Mouse (Mus musculus): Measurements from ENCODE around the gene Btbd18. TPM values are rescaled to one million over a fixed set of nuclear protein-coding genes. Genes with fewer than 3 reads are reported as not detected.

The Btbd18 gene
- total RNA-seq, 1 experiment from 2014 or later = not detected

Other genes starting within 250 kb of the Btbd18 start
- 29.0 to 40.3 TPM (median 31.7 TPM) in 3 replicates for gene Calcrl, start 233.7 kb upstream of the Btbd18 start, total RNA-seq (2017)
- 2.2 to 4.7 TPM (median 4.2 TPM) in 3 replicates for gene Tfpi, start 182.3 kb upstream of the Btbd18 start, total RNA-seq (2017)
- 7.9 to 20.7 TPM (median 8.5 TPM) in 3 replicates for gene Ctnnd1, start 8.3 kb upstream of the Btbd18 start, total RNA-seq (2017)
- gene Selenoh, start 11.7 kb downstream of the Btbd18 start, total RNA-seq (2017) = 34.9 to 47.7 TPM (median 37.5 TPM) in 3 replicates
- gene Gm28635, start 19.0 kb downstream of the Btbd18 start, total RNA-seq (2017) = 4.1 TPM in 1 of 3 replicates, not detected in the others
- 10.5 to 19.9 TPM (median 11.5 TPM) in 3 replicates for gene Med19, start 19.3 kb downstream of the Btbd18 start, total RNA-seq (2017)
- gene Tmx2, start 20.1 kb downstream of the Btbd18 start, total RNA-seq (2017) = 20.9 to 31.5 TPM (median 22.4 TPM) in 3 replicates
- 22.4 to 46.2 TPM (median 25.7 TPM) in 3 replicates for gene Zdhhc5, start 56.1 kb downstream of the Btbd18 start, total RNA-seq (2017)
- gene Clp1, start 68.3 kb downstream of the Btbd18 start, total RNA-seq (2017) = 29.1 to 46.4 TPM (median 29.3 TPM) in 3 replicates
- gene Ypel4, start 75.0 kb downstream of the Btbd18 start, total RNA-seq (2017) = not detected in 3 replicates
- gene Gm19426, start 84.6 kb downstream of the Btbd18 start, total RNA-seq (2017) = not detected in 3 replicates
- not detected in 3 replicates for gene Serping1, start 116.4 kb downstream of the Btbd18 start, total RNA-seq (2017)
- 19.2 to 64.4 TPM (median 43.8 TPM) in 3 replicates for gene Ube2l6, start 139.7 kb downstream of the Btbd18 start, total RNA-seq (2017)
- gene Smtnl1, start 163.6 kb downstream of the Btbd18 start, total RNA-seq (2017) = not detected in 3 replicates
- 11.3 to 21.0 TPM (median 16.2 TPM) in 3 replicates for gene Timm10, start 167.9 kb downstream of the Btbd18 start, total RNA-seq (2017)
- gene Slc43a1, start 179.8 kb downstream of the Btbd18 start, total RNA-seq (2017) = 0.29 to 0.32 TPM in 2 of 3 replicates, not detected in the other
- gene Rtn4rl2, start 227.6 kb downstream of the Btbd18 start, total RNA-seq (2017) = not detected in 3 replicates

All from monocyte, adult 5-6 weeks (primary cell).